Mouse (Mus musculus): ENCODE measurements around the gene Sec14l5.

The Sec14l5 gene

DNA sequence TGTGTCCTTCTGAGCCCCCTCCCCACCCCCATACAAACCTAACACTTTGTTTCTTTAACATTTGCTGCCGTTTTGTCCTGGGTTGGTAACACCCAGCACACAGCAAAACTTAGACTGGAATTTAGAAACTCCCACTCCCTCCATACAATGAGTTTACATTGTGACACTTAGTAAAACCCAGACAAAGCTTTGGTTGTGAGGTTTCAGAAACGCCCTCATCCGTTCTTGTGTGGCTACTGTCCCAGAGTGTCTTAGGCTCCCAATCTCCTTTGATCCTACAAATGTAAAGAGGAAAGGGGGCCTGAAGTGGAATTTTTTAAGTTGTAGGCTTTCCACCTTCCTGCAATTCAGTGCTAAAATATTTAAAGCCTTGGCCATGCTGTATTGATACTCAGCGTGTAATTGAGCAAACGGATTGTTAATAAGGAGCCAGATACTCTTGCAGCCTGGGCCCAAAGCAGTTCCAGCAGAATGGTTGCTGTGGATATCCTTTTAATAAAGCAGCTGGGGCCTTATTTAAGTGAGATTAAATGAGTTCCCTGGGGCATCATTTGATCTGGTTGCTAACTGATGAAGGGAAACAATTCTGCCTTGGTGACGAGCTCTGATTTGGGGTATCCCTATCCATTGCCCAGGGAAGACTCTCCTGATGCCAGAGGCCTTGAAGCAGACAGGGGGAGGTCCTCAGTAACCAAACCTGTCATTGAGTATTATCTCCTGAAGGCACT lies 6.6 kb downstream of the Sec14l5 start:
- DNase-seq (ENCODE audit: low read depth, low spot score), result no peak

DNA sequence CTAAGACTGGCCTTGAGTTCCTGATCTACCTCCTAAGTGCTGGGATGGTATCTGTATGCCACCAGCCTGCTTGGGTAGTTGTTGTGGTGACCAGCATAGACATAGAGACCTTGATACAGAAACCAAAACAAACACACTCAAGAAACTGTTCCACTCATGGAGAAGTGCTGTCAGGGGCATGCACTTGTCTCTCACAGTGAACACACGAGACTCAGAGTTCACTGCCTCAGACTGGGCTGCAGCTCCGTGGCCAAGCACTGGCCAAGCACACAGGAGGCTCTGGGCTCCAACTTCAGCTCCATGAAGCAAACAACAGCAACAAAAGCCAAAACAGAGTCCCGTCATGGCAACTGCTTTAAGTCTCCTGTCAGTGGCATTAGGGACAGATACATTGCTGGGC lies 8.1 kb downstream of the Sec14l5 start:
- no peak for DNase-seq (ENCODE audit: low read depth, low spot score)

GRCm38 (mm10) chr16:5156495-5156894 lies 9.6 kb downstream of the Sec14l5 start:
- no peak for DNase-seq (ENCODE audit: low read depth, low spot score)

GRCm38 (mm10) chr16:5157113-5157512 lies 10.2 kb downstream of the Sec14l5 start:
- no peak for DNase-seq (ENCODE audit: low read depth, low spot score)

DNA sequence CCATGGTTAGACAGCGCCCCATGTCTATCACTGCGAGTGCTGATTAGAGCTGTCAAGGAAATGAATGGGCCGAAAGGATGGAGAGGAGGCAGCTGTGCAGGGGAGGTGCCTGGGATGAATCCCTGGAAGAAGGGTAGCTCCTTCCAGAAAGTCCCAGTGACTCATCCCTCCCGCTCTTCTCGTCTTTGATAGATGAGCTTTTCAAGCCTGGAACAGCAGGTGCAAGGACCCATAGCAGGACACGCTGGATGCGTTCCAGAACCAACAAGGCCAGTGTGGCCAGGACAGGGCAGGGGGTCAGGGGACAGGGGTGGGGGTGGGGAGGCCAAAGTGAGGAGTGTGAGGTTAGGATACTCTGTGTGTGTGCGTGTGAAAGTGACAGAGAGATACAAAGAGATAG lies 12.3 kb downstream of the Sec14l5 start:
- no peak for DNase-seq (ENCODE audit: low read depth, low spot score)

DNA sequence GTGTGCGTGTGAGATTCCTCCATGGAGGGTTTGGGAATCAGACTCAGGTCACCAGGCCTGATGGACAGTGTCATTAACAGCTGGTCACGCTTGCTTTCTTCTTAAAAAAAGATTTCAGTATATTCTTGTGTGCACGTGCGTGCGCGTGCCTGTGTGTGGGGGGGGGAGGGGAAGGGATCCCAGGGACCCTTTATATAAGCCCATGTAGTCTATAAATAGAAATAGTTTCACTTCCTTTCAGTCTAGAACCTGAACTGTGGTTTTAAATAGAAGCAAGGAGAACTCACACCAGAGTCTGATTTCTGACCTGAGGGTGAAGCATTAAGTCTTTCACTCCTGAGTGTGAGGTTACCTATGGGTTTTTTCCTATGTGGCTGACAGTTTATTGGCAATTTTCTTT lies 17.4 kb downstream of the Sec14l5 start:
- DNase-seq (ENCODE audit: low read depth, low spot score), result no peak

- DNase-seq (ENCODE audit: low read depth, low spot score), result no peak
Observed at GRCm38 (mm10) chr16:5168038-5168437, 21.1 kb downstream of the Sec14l5 start.

DNA sequence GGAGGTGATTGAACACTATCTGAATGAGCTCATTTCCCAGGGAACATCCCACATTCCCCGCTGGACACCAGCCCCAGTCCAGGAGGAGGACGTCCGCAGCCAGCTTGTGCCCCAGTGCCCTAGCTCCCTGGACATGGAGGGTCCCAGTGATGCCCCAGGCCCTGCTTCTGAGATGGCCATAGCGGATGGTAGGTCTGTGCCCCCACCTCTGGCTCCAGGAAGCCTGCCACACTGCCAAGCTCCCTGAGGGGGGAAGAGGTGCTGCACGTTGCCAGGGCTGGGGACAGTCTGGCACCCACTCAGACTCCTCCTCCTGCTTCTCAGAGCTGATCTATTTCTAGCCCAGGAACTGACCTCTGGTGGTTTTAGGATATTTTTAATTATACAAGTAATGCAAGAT lies 21.9 kb downstream of the Sec14l5 start:
- DNase-seq (ENCODE audit: low read depth, low spot score), result no peak

DNA sequence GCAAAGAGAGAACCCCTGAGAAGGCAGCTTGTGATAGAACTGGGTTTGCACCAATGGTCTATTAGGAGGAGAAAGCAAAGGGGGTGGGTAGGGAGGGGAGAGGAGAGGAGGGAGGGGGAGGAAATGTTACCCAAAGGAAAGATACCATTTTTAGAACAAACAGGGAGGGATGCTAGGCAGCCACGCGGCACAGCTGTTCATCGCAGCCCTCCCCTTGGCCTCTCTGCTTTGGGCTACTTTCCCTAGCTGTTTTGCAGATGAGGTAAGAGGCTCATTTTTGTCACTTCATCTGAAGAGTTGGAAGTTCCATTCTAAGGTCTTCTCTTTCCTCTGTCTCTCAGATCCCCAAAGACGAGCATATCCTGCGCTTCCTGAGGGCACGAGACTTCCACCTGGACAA lies 25.7 kb downstream of the Sec14l5 start:
- DNase-seq (ENCODE audit: low read depth, low spot score), result no peak

DNA sequence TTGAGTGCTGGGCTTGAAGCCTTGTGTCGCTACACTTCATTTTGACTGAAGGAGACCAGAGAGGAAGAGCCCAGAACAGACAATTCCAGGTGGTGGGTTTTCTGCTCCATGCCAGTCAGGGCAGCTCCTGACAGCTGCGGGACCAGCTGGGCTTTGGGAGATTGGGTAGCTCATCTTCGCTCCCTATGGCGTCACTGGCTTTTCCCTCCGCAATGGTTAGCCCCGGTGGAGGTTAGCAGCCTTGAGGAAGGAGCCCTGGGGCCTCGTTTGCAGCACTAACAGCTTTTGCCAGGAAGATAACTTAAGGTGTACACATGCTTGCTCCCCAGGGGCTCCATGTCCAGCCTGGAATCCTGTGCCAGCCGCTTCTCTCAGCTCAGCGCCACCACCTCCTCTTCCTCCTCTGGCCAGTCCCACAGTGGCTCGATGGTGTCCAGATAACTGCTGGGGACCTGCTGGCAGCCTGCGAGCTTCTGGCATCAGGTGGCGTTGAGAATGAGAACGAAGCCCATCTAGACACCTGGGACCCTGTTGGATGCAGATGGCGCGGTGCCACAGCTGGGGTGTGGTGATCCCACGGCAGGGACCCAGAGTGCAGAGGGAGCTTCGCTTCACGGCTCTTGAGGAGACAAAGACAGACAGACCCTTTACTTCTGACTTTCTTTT lies 36.5 kb downstream of the Sec14l5 start:
- no peak for DNase-seq (ENCODE audit: low read depth, low spot score)

DNA sequence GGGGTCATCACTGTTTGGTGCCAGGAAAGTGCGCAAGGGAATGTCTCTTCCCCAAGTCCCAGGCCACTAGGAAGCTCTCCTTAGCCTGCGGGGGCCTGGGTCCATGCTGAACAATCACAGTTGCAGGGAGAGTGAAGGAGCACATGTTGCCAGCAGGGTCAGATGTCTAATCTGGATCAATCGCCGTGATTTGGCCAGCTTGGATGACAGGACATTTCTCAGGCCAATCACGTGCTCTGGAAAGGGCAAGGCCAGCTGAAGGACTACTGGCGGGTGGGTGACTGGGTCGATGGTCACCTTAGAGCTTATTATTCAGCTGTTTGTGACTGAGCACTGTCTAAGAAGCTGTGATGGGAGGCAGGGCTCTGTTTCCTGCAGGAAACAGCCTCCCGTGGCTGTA lies 37.2 kb downstream of the Sec14l5 start:
- DNase-seq (ENCODE audit: low read depth, low spot score), result no peak

GRCm38 (mm10) chr16:5184956-5185355 lies 38.0 kb downstream of the Sec14l5 start:
- DNase-seq (ENCODE audit: low read depth, low spot score), result no peak

DNA sequence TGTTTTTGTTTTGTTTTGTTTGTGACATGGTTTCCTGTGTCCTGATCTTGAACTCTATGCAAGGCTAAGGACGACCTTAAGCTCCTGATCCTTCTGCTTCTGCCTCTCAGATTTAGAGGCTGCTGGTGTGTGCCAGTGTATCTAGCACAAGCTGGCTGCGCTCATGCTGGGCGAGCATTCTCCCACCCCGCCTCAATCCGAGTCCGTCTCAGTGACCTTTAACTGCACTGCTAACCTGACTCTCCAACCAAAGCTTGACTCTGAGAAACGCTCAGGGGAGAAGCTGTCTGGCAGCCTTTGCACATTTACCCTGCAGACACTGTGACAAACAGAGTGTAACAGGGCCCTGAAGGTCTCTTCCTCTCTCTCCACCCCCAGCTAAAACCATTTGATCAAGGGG lies 38.8 kb downstream of the Sec14l5 start:
- no peak for DNase-seq (ENCODE audit: low read depth, low spot score)

DNA sequence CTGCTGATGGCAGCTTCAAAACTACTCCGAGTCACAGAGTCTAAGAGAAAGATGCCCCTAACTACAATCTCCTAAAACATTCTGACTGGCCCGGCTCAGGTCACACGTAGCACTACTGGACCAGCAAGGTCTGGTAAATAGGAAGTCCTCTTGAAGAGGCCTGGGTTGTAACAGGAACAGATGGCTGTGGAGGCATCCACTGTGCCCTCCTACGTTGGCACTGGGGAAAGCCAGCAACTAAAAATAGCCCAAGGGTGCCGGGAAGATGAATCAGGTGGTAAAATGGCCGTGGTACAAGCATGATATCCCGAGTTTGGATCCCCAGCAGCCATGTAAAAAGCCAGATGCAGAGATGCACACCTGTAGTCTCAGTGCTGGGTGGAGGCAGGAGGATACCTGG lies 39.3 kb downstream of the Sec14l5 start:
- no peak for DNase-seq (ENCODE audit: low read depth, low spot score)

GRCm38 (mm10) chr16:5195080-5195479 lies 48.2 kb downstream of the Sec14l5 start:
- peak; percentile 48 for DNase-seq (ENCODE audit: low read depth, low spot score)

GRCm38 (mm10) chr16:5202681-5203080 lies 55.8 kb downstream of the Sec14l5 start:
- peak; percentile 17 for DNase-seq (ENCODE audit: low read depth, low spot score)

- no peak for DNase-seq (ENCODE audit: low read depth, low spot score)
Observed at GRCm38 (mm10) chr16:5203200-5203599, 56.3 kb downstream of the Sec14l5 start.

GRCm38 (mm10) chr16:5203668-5204433 lies 56.9 kb downstream of the Sec14l5 start, which contains the start of gene Nagpa:
Gene Nagpa (minus strand): TSS chr16:5204012.
- peak; percentile 82 for DNase-seq (ENCODE audit: low read depth, low spot score)

DNA sequence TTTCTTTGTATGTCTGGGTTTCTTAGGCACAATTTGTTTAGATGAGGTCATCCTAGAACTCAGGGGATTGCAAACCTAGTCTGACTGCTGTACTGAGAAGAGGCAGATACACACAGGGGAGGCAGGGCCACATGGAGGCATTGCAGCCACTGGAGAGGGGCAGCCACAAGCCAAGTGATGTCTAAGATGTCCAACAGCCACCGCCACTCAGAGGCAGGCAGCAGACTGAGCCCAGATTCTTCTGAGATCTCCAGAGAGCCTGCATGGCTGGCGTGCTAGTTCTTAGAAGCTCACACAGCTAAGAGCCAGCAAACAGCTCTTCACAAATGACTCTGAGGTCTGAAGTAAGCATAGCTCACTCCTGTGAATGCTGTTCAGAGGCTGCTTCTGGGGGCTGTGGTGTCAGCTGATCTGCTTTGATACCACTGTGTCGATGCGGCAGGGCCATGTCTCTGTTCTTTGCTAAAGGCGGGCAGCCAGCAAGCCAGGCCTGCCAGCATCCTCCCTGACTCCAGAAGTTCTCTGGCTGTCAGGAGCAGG lies 58.6 kb downstream of the Sec14l5 start:
- DNase-seq (ENCODE audit: low read depth, low spot score), result no peak

DNA sequence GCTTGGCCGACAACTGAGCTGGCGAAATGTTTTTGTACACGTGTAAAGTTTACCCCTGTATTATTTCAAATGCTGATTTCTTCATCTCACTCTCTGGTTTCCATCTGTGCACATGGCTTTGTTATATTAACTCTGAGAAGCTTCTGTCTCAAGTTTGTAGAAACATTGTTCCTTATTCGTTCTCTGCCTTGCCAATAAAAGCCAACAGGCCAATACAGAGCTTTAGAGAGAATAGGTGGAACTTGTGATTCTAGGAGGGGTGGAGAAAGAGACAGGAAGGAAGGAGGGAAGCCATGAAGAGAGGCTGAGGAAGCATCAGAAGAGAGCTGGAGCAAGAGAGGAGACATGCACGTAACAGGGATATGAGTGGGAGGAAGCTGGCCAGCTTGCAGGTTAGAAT lies 59.1 kb downstream of the Sec14l5 start:
- DNase-seq (ENCODE audit: low read depth, low spot score), result no peak

DNA sequence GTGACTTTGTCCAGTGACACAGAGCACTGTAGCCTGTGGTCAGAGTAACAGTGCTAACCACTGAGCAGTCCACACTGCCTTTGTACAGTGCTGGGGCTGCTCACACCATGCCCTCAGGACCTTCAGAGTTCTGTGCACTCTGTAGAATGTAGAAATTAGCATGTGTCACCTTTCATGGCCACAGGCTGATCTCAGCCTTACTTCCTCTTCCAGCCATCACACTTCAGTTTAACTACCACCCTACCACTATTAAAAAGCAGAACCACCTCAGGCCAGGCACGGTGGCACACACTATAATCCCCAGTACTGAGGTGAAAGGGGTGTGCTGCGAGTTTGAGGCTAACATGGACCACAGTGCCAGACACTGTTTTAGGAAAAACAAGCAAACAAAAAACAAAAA lies 63.5 kb downstream of the Sec14l5 start:
- DNase-seq (ENCODE audit: low read depth, low spot score), result no peak

GRCm38 (mm10) chr16:5212150-5212549 lies 65.2 kb downstream of the Sec14l5 start:
- DNase-seq (ENCODE audit: low read depth, low spot score), result no peak

Measured in embryo, embryonic 11.5 days (tissue).